Mouse (Mus musculus) stomach, postnatal 0 days (tissue): Measurements from ENCODE around the gene Armc6.

ENCODE experiments used
- CTCF ChIP-seq: IDR thresholded peaks from 2 replicates; pipeline ENCODE4 v1.5.1; 2016; ENCODE audit warnings: antibody characterized with exemption, low read depth, mild to moderate bottlenecking, moderate library complexity
- EP300 ChIP-seq: optimal IDR thresholded peaks from 2 replicates; pipeline ENCODE3; 2016; ENCODE audit warnings: antibody characterized with exemption

GRCm38 (mm10) chr8:70195762-70196161 lies 38.5 kb downstream of the Armc6 start:
- TF ChIP-seq CTCF (peak; percentile 57), EP300 (no peak)
